Mouse (Mus musculus): ENCODE measurements around the gene Dxo. TPM values are rescaled to one million over a fixed set of nuclear protein-coding genes. Genes with fewer than 3 reads are reported as not detected.
"Not testable (repeated sequence)": the region's sequence is repeated elsewhere in the genome, so short reads cannot be mapped to it uniquely, and the experiment has no call there.

Gene Dxo
- total RNA-seq, 2 experiments from 2014 or later, result 36.6 to 40.8 TPM

- DNase-seq (ENCODE audit: low spot score in 2 of 2), result not testable (repeated sequence)
These were observed 6.0 kb upstream of the Dxo start for GRCm38 (mm10) chr17:34830776-34831175.

- no peak for DNase-seq (ENCODE audit: low spot score in 2 of 2)
These were observed 514 bp upstream of the Dxo start for GRCm38 (mm10) chr17:34836155-34836855.

- no peak for DNase-seq (ENCODE audit: low spot score in 2 of 2)
These were observed 875 bp downstream of the Dxo start for GRCm38 (mm10) chr17:34837464-34838324.

- no peak for DNase-seq (ENCODE audit: low spot score in 2 of 2)
These were observed 2.0 kb downstream of the Dxo start for GRCm38 (mm10) chr17:34838785-34839184.

- DNase-seq (ENCODE audit: low spot score in 2 of 2), result no peak
These were observed 4.0 kb downstream of the Dxo start for GRCm38 (mm10) chr17:34840736-34841307.

GRCm38 (mm10) chr17:34844884-34845283 is 8.1 kb downstream of the Dxo start:
- no peak for DNase-seq (ENCODE audit: low spot score in 2 of 2)

- DNase-seq (ENCODE audit: low spot score in 2 of 2), result no peak
These were observed 10.4 kb downstream of the Dxo start for GRCm38 (mm10) chr17:34847192-34847591.

- DNase-seq (ENCODE audit: low spot score in 2 of 2), result no peak
These were observed 10.8 kb downstream of the Dxo start for GRCm38 (mm10) chr17:34847615-34848014.

GRCm38 (mm10) chr17:34849722-34850516 is 13.1 kb downstream of the Dxo start, which contains the start of the genes Skiv2l and Nelfe:
Gene Skiv2l (minus strand): TSS chr17:34850210.
Gene Nelfe (plus strand): TSS chr17:34850391.
- peak; percentile 98 for DNase-seq (ENCODE audit: low spot score in 2 of 2)

- DNase-seq (ENCODE audit: low spot score in 2 of 2), result no peak
These were observed 13.8 kb downstream of the Dxo start for GRCm38 (mm10) chr17:34850517-34851125.

- DNase-seq (ENCODE audit: low spot score in 2 of 2), result no peak
These were observed 16.7 kb downstream of the Dxo start for GRCm38 (mm10) chr17:34853511-34853910.

- no peak for DNase-seq (ENCODE audit: low spot score in 2 of 2)
These were observed 17.9 kb downstream of the Dxo start for GRCm38 (mm10) chr17:34854761-34855160.

GRCm38 (mm10) chr17:34855825-34856224 is 19.0 kb downstream of the Dxo start:
- DNase-seq (ENCODE audit: low spot score in 2 of 2), result peak in 1 of 2 experiments; percentile 46

GRCm38 (mm10) chr17:34858670-34859069 is 21.9 kb downstream of the Dxo start:
- no peak for DNase-seq (ENCODE audit: low spot score in 2 of 2)

- no peak for DNase-seq (ENCODE audit: low spot score in 2 of 2)
These were observed 23.7 kb downstream of the Dxo start for GRCm38 (mm10) chr17:34860514-34860913.

GRCm38 (mm10) chr17:34861704-34862415 is 25.0 kb downstream of the Dxo start:
- no peak for DNase-seq (ENCODE audit: low spot score in 2 of 2)

GRCm38 (mm10) chr17:34862416-34863081 is 25.7 kb downstream of the Dxo start, which contains the start of gene Cfb:
Gene Cfb (minus strand): TSS chr17:34862518.
- no peak for DNase-seq (ENCODE audit: low spot score in 2 of 2)

- no peak for DNase-seq (ENCODE audit: low spot score in 2 of 2)
These were observed 29.2 kb downstream of the Dxo start for GRCm38 (mm10) chr17:34865981-34866380.

- DNase-seq (ENCODE audit: low spot score in 2 of 2), result no peak
These were observed 37.5 kb downstream of the Dxo start for GRCm38 (mm10) chr17:34874321-34874720.
